Mouse (Mus musculus): ENCODE measurements around the gene Slc9a3r1.

Slc9a3r1 gene

GRCm38 (mm10) chr11:115225301-115225700 is 62.2 kb downstream of the Slc9a3r1 start:
- DNase-seq (ENCODE audit: low spot score in 2 of 2), result no peak

- no peak for DNase-seq (ENCODE audit: low spot score in 2 of 2)
Observed at GRCm38 (mm10) chr11:115226811-115227491, 63.8 kb downstream of the Slc9a3r1 start.

- DNase-seq (ENCODE audit: low spot score in 2 of 2), result no peak
Observed at GRCm38 (mm10) chr11:115227640-115228039, 64.5 kb downstream of the Slc9a3r1 start.

GRCm38 (mm10) chr11:115228430-115228829 is 65.3 kb downstream of the Slc9a3r1 start:
- no peak for DNase-seq (ENCODE audit: low spot score in 2 of 2)

GRCm38 (mm10) chr11:115229021-115229930 is 66.1 kb downstream of the Slc9a3r1 start:
- no peak for DNase-seq (ENCODE audit: low spot score in 2 of 2)

All from left cerebral cortex, adult 9 months (tissue).